Mouse (Mus musculus) liver, embryonic 14.5 days (tissue): ENCODE measurements at regions not wholly inside any gene's neighbourhood (a gene's known extent, or its start where the extent isn't known, plus 50 kb on each side); places are given as distances from the start of the nearest gene placed in this dataset.

Source experiments
- CTCF ChIP-seq: IDR thresholded peaks from 2 replicates; pipeline ENCODE4 v1.5.1; 2016; ENCODE audit warnings: antibody characterized with exemption, low read depth, control low read depth
- EP300 ChIP-seq: IDR thresholded peaks from 2 replicates; pipeline ENCODE4 v1.6.1; 2016; ENCODE audit warnings: antibody characterized with exemption, low read depth

- TF ChIP-seq CTCF = no peak
- TF ChIP-seq EP300 = no peak
Observed at GRCm38 (mm10) chr7:58436888-58437625, 218.9 kb upstream of the Atp10a start.
